Mouse (Mus musculus) G1E (cell line): ENCODE results near the gene Nkd2.

Experiments
- CTCF ChIP-seq: IDR thresholded peaks from 2 replicates; pipeline ENCODE4 v1.5.1; 2012; ENCODE audit warnings: low read depth, low read length, inconsistent platforms, mixed read lengths
- GATA1 ChIP-seq: IDR thresholded peaks from 2 replicates; pipeline ENCODE4 v1.6.1; 2012; ENCODE audit warnings: borderline replicate concordance, low read length, inconsistent platforms, mixed read lengths
- POLR2AphosphoS5 ChIP-seq: IDR thresholded peaks from 2 replicates; pipeline ENCODE4 v1.6.1; 2012; ENCODE audit warnings: low read depth, low read length, inconsistent platforms; ENCODE audit not compliant: insufficient replicate concordance
- TAL1 ChIP-seq: conservative IDR thresholded peaks from 2 replicates; pipeline ENCODE4 v1.6.1; 2012; ENCODE audit warnings: low read depth, low read length, inconsistent platforms, mixed read lengths

DNA sequence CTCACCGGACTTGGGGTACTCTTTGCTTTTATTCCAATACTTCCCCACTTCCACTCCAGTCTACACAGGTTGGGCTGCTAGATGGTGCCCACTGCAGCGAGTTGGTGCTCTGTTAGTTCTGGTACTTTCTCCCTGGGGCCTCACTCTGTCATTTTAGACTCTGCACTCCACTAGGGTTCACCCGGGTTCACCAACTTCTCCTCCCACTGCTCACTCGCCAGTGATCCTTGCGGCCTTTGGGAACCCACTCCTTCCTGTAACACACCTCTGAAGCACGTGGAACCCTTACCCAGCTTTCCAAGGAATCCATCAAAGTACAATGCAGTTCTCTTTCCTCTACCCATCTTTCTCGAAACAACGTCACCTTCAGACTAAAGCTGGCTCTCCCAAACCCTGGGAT, 9.7 kb downstream of the Nkd2 start:
- TF ChIP-seq GATA1, result no peak
- TF ChIP-seq TAL1, result no peak
- no peak for TF ChIP-seq CTCF
- no peak for TF ChIP-seq POLR2AphosphoS5
